8 mouse cellular contexts compared by ENCODE assay signal in genomic region chr5:107237971-107238426, GRCm38 (mm10). TPM values are rescaled to one million over a fixed set of nuclear protein-coding genes. Genes with fewer than 3 reads are reported as not detected.
A peak's percentile ranks its signal among the peaks of the same experiment; 100 is the strongest.
DNase-seq lines count a peak whose midpoint lies in the region; ATAC-seq and TF ChIP-seq lines count a peak whose summit lies in the region.

No protein-coding gene starts in this region.

- ATAC-seq in intestine, embryonic 15.5 days, result no peak
- ATAC-seq in megakaryocyte progenitor cell, adult 5-6 weeks (replicated peaks; ENCODE audit: poor library complexity), result no peak

- no peak overlapping the region for H3K9ac ChIP-seq in intestine, embryonic 15.5 days

- peaks cover 64% of the 10 kb centered on the region for H3K4me1 ChIP-seq in embryonic facial prominence, embryonic 10.5 days
- peaks cover 55% of the 10 kb centered on the region for H3K4me1 ChIP-seq in intestine, embryonic 15.5 days (replicated peaks)

- peak overlapping the region; percentile 73 for H3K27ac ChIP-seq in gastrocnemius, adult 2 months
- H3K27ac ChIP-seq in embryonic facial prominence, embryonic 10.5 days (replicated peaks), result peak overlapping the region; percentile 11
- H3K27ac ChIP-seq in intestine, embryonic 15.5 days, result 0 out of 2 replicates have a peak overlapping the region, but pooled peaks have one; percentile 18

- H3K36me3 ChIP-seq in embryonic facial prominence, embryonic 10.5 days (replicated peaks), result no peaks in the 10 kb centered on the region
- no peaks in the 10 kb centered on the region for H3K36me3 ChIP-seq in intestine, embryonic 15.5 days

- intact Hi-C loops in gastrocnemius, adult 2 months (cut with DNase I), result no loop called here

- no peak for TF ChIP-seq CTCF in gastrocnemius, adult 2 months (IDR thresholded peaks at IDR 0.05)

- peak; percentile 68 for DNase-seq in gastrocnemius, adult 2 months
- DNase-seq in gastrocnemius, postnatal 10 days, result no peak
- peak; percentile 55 for DNase-seq in embryonic facial prominence, embryonic 10.5 days (ENCODE audit: low spot score)
- peak; percentile 82 for DNase-seq in lung, postnatal 36 days
- DNase-seq in left cerebral cortex, adult 8-10 months (ENCODE audit: low spot score in 2 of 2), result no peak
- no peak for DNase-seq in right cerebral cortex, postnatal 4 days

- peak overlapping the region; percentile 2; the same call in 1 of the 2 replicates for H3K4me3 ChIP-seq in gastrocnemius, adult 2 months
- no peak overlapping the region for H3K4me3 ChIP-seq in embryonic facial prominence, embryonic 10.5 days
- no peak overlapping the region for H3K4me3 ChIP-seq in intestine, embryonic 15.5 days (replicated peaks)

- WGBS in embryonic facial prominence, embryonic 10.5 days, result 42% methylated on average over 7 of the region's 7 CpGs
- WGBS in intestine, embryonic 15.5 days, result 42% methylated on average over 7 of the region's 7 CpGs

- no peaks in the 10 kb centered on the region for H3K27me3 ChIP-seq in embryonic facial prominence, embryonic 10.5 days (replicated peaks; ENCODE audit: low read depth, poor library complexity, severe bottlenecking)
- no peaks in the 10 kb centered on the region for H3K27me3 ChIP-seq in intestine, embryonic 15.5 days (replicated peaks)

- no peaks in the 10 kb centered on the region for H3K9me3 ChIP-seq in embryonic facial prominence, embryonic 10.5 days
- H3K9me3 ChIP-seq in intestine, embryonic 15.5 days, result no peaks in the 10 kb centered on the region

- H3K4me2 ChIP-seq in intestine, embryonic 15.5 days (replicated peaks), result no peak overlapping the region

RNA-seq across cellular contexts. Expression of gene Tgfbr3, which starts 51.4 kb away (rescaled TPM):
- total RNA-seq in gastrocnemius, adult 2 months (2021), result 10 to 100 TPM; 20.5 to 22.9 TPM
- 10 to 100 TPM; 37.3 to 42.6 TPM for total RNA-seq in gastrocnemius, postnatal 10 days (2021)
- polyA plus RNA-seq in embryonic facial prominence, embryonic 10.5 days (2016; fragmentation: Nextera tagmentation; extraction: Ambion mirVana), result 9.4 and 9.8 TPM in 2 replicates
- polyA plus RNA-seq in intestine, embryonic 15.5 days (2015; fragmentation: Nextera tagmentation; extraction: Ambion mirVana), result 14.4 and 16.3 TPM in 2 replicates
- 10 to 100 TPM; 14.7 to 18.7 (median 16.0) TPM for total RNA-seq in left cerebral cortex, adult 8-10 months (2022)
- 2.4 and 5.6 TPM in 2 replicates for total RNA-seq in megakaryocyte progenitor cell, adult 5-6 weeks (2015)
- 1.7 and 2.8 TPM in 2 replicates for total RNA-seq in megakaryocyte progenitor cell, adult 5-6 weeks (2017)

Comparison
In these comparisons a context has a peak if more than half of its experiments do, and no peak if none do; other contexts are left out.
1. DNase-seq: peak in gastrocnemius, adult 2 months (single experiment), embryonic facial prominence, embryonic 10.5 days (single experiment) and lung, postnatal 36 days (single experiment); none in gastrocnemius, postnatal 10 days (single experiment), left cerebral cortex, adult 8-10 months (0 of 2) and right cerebral cortex, postnatal 4 days (single experiment).
2. H3K27ac ChIP-seq: peak in every context shown above with its lines; median percentile 73 in gastrocnemius, adult 2 months; 18 in intestine, embryonic 15.5 days; 11 in embryonic facial prominence, embryonic 10.5 days.